Mouse (Mus musculus) hematopoietic stem cell, adult 5-6 weeks (primary cell): ENCODE measurements around the gene Tcf7l1. TPM values are rescaled to one million over a fixed set of nuclear protein-coding genes. Genes with fewer than 3 reads are reported as not detected.

ENCODE experiments used
- ATAC-seq, 2 experiments: fragments of 125-278 bp in 1 of 2; replicated peaks in 1 of 2; 2 replicates each; pipeline ENCODE4 v1.8.0; 2016 to 2017; ENCODE audit warnings: inconsistent platforms in 2 of 2, mild to moderate bottlenecking in 2 of 2, moderate number of reproducible peaks in 2 of 2, low read depth in 1 of 2, moderate TSS enrichment in 1 of 2; ENCODE audit not compliant: low FRiP score in 2 of 2, poor library complexity in 2 of 2, severe bottlenecking in 2 of 2, insufficient read depth in 1 of 2, low TSS enrichment in 1 of 2
- total RNA-seq: library from RNA; stranded (forward); fragments of 172-1452, 232-1000 nt; gene quantifications from 2 replicates; pipeline ENCODE4 v1.2.3, GENCODE M21; 2017

The Tcf7l1 gene
- total RNA-seq, 1 experiment from 2014 or later: 0.25 TPM

DNA sequence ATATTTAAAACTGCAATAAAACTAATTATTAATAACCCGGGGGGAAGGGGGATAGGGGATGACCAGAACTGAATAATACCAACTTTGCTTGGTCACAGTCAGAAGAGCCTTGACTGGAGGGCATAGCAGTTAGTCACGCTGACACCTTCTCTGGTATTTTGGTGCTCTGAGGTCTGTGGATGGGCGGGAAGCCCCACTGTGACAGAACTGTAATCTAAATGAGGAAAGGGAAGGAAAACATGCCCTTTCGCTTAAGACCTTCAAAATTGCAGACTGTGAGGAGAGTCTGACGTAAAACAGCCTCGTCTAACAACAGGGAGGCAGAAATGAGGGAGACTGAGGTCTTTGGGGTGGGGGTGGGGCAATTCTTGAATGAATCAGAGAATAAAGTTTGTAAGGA is 96.6 kb downstream of the Tcf7l1 start:
- ATAC-seq: no peak

DNA sequence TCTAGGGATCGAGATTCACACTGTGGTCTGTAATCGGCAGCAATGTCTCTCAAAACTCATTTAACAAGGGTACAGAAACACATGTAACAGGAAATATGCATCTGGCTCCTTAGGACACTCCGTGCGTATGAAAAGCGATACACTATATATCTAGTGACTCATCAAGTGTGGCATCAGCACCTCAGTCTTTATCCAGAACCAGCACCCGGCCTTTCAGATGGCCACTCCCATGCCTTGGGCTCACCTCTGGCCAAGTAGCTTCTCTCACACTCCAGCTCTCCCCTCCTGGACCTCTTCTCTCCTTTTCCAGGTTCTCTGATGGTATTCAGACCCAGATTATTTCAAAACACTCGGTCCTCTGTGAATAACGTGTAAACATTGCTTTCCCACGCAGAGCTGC is 97.5 kb downstream of the Tcf7l1 start:
- no peak for ATAC-seq

DNA sequence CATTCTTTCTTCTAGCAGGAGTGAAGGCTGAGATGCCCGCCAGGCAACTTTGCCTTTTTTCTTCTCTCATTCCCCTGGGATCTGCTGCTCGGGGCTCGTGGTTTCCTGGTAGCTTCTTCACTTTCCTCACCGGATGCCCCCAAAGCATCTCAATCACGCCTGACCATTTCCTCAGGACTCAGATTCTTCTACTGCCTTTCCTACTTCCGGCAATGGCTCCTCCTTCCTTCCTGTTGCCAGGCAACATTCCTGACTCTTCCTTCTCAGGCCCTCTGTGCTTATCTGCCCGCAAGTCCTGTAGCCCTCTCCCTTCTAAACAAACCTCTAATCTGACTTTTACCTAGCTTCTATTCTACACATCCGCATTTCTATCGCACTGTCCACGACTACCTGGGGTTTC is 98.5 kb downstream of the Tcf7l1 start:
- ATAC-seq: no peak

DNA sequence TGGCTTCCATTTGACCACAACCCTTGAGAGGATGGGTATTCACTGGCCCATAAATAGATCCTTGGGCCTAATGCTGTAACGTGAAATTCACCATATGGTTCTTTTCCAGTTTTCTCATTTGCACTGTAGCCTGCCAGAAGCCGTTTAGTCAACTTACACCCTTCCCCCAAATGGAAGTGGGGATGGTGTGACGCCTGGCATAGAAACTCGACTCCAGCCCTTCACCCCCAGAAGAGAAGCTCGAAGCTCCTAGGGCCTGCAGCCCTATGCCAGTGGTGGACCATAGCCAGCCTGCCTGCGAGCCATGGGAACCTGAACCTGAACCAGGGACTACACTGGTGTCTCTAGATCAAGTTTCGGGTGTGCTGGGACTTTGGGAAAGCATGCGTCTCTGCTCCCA is 99.1 kb downstream of the Tcf7l1 start:
- ATAC-seq: no peak

DNA sequence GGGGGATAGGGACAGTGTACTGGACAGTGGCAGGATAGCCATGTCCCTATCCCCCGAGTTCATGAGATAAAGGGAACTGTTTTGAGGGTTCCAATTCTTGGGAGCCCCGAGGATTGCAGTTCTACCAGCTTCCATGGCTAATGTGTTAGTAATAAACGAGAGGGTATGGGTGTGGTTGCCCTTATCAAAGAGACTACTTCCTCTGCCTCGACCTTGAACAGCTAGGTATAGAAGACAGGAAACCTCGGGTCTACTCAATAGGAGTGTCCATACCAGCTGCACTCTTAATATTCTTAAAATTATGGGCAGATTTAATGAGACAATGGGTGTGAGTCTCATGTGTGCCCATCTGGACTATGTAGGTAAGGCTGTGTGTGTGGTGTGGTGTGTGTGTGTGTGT is 100.0 kb downstream of the Tcf7l1 start:
- ATAC-seq: no peak

DNA sequence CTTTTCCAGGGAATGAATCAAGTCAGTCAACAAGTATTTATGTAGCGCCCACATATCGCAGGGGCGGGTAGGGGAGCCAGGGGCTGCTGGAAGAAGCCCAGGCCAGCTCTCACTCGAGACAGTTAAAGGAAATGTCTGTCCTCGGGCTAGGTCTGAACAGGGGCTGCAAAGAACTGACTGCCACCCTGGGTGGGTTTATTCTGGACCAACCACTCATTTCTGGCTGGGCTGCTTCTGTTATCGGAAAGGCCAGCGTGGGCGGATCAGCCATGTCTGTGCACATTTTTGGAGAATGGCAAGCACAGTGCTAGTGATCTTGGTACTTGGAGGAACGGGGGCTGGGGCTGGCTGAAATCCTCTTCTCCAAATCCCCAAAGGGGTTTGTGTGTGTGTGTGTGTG is 103.9 kb downstream of the Tcf7l1 start:
- ATAC-seq: no peak

DNA sequence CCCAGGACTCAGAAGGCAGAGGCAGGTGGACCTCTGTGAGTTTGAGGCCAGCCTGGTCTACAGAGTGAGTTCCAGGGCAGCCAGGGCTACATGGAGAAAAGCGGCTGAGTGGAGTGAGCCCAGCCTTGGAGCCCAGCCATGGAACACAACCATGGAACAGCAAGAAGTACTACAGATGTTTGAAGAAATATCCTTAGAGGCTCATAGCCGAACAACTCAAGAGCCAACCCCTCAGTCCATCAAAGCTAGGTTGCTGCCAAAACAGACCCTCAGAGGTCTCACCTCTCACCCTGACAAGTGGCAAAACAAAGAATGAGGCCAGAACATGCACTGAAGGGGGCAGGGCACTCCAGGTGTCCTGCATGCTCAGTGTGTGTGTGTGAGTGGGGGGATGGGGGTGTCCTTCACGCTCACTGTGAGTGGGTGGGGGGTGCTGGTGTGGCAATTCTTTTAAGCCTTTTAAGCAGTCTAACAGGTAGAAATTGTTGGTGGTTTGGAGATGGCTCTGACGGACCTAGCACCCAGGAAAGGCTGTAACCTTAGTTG is 104.7 kb downstream of the Tcf7l1 start:
- ATAC-seq: no peak

DNA sequence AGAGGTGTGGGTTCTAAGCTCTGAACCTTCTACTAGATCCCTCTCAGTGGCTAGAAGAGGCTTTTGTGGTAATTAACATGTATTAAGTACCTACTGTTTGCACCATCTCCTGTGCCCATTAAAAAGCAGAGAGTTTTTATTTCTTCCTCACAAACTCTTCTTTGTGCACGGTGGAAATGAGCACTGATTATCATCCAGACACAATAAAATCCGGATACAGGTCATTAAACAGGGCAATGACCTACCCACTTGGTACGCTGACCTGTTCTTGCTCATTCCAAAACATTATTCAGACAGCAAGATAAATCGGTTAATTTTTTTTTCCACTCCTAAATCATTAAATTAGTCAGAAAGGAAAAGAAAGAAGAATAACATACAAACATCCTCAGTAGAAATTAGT is 106.8 kb downstream of the Tcf7l1 start:
- no peak for ATAC-seq

DNA sequence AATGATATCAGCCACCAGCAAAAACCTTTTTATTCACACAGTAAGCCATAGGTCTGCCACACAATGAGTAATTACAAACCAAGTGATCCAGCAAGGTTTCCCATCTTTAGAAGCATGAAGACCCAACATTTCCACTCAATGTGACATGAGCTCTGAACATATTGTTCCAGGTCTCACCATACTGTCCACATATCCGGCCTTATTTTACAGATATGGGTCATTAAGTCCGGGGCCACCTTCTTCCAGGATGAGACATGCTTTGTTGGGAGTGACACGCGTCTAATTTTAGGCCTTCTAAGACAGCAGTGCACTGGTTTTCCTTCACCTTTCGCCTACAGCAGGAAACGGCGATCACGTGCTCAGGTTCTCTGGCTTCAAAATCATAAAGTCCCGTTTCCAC is 108.1 kb downstream of the Tcf7l1 start:
- no peak for ATAC-seq

DNA sequence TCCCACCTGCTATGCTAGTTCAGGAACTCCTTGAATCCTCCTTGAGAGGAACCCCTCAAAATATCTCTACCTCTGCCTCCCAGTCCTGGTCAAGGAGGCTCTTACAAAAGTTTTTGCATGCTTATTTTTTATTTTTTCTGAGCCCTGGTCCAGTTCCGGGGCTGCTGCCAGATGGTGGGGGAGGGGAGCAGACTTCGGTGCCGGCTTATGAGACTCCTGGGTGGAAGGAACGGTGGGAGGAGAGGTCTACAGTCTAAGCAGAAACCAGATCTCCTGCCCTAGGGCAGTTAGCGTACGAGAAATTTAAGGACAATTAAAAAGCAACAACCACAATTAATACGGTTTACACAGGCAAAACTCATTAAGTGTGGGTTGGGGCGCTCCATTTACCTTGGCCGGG is 110.4 kb downstream of the Tcf7l1 start:
- ATAC-seq: no peak

DNA sequence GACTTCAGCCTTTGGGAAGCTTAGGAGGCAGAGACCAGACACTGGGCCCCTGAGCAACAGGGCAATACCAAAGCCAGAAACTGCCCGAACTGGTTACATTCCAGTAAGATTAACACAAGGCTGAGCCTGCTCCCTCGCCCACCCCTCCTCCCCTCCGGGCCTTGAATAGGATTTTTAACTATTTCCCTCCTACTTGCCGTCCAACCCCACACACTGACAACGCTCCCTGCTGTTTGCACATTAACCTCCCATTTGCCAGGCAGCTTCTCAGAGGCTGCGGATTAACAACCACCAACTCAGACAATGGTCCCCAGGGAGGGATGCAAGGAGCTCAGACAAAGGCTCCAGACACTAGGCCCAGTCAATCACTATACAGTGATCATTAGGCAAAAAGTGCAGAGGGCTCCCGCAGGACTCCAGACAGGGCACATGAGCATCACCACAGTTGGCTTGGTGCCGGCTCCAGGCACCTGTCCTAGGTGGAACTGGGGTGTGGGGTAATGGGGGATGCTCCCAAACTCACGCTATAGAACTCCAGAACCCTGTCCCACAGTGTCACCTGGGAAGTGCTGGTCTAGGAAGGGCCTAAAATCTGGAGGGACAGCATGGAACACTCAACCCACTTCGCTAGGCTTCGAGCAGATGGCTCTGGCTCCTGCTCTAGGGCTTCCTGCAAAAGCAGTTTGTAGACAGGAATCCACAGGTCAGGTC is 111.4 kb downstream of the Tcf7l1 start:
- ATAC-seq: no peak

DNA sequence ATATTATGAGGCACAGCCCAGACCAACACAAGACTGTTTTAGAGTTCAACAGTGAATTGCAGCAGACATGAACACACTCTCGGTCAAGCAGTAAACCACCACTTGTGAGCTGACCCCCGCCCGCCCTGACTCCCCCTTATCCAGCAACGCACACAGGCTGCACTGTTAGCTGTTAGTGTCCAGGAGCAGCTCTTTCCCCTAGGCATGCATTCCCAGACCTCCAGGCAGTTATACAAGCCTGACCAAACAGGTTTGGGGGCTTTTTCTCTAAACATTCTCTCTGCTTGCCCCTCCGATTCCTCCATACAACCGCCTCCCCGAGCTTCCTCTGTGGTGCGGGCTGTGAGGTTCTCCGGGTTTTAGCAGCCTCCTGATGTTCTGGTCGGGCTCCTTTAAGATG is 112.0 kb downstream of the Tcf7l1 start:
- ATAC-seq: no peak

DNA sequence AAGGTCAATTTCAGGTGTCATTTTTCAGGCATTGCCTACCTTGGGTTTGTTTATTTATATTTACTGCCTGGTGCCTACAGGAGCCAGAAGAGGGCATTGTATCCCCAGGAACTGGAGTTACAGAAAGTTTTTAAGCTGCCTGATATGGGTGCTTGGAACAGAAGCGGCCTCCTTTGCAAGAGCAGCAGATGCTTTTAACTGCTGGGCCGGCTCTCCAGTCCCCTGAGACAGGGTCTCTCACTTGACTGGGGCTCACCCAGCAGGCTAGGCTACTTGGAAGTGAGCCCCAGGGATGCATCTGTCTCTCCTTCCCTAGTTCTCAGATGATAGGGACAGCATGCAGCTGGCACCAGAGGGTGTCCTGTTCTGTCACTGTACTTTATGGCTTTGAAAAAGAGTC is 112.7 kb downstream of the Tcf7l1 start:
- no peak for ATAC-seq

DNA sequence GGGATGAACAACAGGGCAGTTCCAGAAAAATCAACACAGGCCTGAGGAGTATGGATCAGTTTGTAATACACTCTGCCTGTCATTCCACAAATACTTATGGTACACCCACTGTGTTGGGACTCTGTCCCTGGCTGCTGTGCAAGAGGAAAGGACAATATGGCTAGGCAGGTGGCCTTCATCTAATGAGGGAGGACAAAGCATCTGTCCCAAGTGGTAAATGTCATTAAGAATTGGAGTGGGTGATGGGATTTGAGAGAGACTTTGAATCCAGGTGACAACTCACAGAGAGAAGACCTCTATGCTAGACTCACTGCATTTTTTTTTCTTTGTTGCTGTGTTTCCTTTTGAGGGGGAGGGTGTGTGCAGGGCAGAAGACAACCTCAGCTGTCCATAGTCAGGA is 115.3 kb downstream of the Tcf7l1 start:
- ATAC-seq: no peak

DNA sequence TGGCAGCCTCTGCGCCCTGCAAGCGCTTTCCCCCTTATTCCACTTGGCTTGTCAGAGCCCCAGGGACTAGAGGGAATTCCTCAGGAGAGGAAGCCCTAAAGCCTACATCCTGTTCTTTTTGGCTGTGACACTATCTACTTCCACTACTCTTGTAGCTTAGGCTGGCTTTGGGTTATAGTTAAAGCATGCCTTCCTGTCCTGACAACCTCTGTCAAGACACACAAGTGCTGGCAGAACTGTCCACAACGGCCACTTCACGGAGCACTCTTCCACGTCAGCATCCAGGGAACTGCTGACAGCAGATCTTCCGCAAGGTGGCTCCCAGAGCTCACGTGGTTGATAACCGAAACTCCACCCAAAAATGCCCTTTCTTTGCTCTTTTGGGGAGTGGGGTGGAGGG is 117.9 kb downstream of the Tcf7l1 start:
- no peak for ATAC-seq

DNA sequence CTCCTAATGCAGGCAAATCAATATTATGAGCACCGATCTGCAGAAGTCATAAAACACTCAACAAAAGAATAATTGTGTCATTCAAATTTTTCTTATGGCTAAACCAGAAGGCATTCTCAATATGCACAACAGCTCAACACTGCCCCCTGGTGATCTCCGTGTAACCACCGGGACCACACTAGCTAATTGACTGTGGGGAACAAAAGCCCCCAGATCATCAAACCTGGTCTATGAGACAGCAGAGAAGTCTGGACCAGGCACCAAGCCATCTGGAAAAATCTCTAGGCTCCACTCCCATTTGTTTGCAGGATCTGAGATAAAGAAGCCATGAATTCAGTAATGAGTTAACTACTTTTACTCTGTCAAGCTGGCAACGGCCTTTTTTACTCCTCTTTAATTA is 122.0 kb downstream of the Tcf7l1 start:
- ATAC-seq: 0 out of 4 replicates have a peak, but pooled peaks of 1 of the 2 experiments have one; percentile 49

DNA sequence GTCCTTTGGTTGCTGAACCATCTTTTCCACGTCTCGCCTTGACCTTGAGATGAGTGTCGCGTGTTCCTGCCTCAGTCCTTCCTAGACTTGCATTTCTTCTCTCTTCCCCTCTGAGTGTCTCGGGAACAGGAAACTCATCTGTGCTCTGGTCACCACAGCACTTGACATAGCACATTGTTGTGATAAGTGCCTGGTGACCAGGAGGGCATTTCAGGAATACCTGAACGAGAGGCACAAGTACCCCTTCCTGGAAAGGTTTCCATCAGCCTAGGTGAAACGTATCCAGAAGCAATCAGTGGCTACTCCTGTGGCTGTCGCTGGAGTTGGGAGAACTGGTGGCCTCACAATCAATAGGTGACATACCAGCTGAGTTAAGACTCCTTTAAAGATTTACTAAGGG is 124.8 kb downstream of the Tcf7l1 start:
- ATAC-seq: no peak

DNA sequence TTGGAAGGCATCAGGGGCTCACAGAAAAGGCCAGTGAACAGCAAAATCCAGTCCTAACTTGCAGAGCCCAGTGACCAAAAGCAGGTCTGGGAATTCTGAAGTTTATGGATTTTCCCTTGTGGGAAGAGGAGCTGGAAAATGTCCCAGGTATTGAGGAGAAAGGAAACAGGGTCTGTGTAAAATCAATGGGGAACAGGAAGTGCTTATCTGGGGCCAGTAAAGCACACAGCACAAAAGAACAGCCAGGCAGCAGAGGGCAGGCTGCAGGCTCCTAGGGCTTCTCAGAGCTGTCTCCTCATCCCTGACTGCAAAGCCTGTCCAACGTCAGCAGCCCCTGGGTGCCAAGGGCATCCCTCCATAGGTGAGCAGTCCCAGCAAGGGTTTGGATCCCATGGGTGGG is 126.1 kb downstream of the Tcf7l1 start:
- no peak; a peak in 1 of 4 replicates for ATAC-seq

DNA sequence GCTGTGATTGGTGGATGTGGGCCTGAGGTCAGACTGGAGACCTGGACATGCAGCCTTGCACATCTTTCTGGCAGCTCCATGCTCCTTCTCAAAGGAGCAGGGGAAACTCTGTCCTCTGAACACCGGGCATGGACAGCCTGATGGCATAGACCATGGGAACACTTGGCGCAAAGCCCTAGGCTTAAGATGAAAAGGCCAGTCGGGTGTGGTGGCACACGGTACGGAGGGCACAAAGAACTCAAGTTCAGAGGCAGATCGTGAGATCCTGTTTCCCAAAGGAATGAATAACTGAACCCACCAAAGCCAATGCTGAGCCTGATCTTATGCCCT is 128.7 kb downstream of the Tcf7l1 start:
- ATAC-seq: no peak
